Mouse (Mus musculus) subcutaneous adipose tissue, adult 2 months (tissue): ENCODE measurements around the gene Crybg2. TPM values are rescaled to one million over a fixed set of nuclear protein-coding genes. Genes with fewer than 3 reads are reported as not detected.

Experiments
- polyA plus RNA-seq: library from polyadenylated mRNA; depleted of rRNA; stranded (reverse); fragments of >200 nt; gene quantifications from 2 replicates; pipeline ENCODE4 v1.2.3, GENCODE M21; 2012; ENCODE audit warnings: low replicate concordance; rRNA removed

Crybg2 gene
- polyA plus RNA-seq = 0.07 and 1.9 TPM in 2 replicates

GRCm38 (mm10) chr4:134060135-134060865 lies at the start of gene Crybg2:
Gene Crybg2, plus strand, starts transcription at chr4:134060815.

DNA sequence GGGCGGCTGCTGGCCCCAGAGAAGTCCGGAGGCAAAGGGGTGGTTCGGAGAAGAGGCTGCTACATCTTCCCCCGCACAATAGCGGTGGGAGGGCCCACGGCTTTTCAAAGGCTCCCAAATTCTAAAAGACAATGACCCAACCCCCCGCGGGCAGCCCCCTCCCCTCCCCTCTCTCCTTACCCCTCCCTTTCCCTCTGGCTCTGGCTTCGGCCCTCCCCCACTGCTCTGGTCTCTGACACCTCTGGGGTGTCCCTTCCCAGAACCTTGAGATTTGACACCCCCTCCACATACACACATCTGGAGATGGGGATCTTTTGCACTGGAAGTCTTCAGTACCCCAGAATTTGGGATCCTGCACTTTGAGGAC lies 41.9 kb upstream of the Crybg2 start, which contains the start of gene Lin28a:
Gene Lin28a (minus strand): TSS at position 63 of the 367 bp plus-strand sequence.

GRCm38 (mm10) chr4:134053538-134053937 lies 7.1 kb upstream of the Crybg2 start, which contains the start of gene Zfp683:
Gene Zfp683, plus strand, starts transcription at chr4:134053838.

DNA sequence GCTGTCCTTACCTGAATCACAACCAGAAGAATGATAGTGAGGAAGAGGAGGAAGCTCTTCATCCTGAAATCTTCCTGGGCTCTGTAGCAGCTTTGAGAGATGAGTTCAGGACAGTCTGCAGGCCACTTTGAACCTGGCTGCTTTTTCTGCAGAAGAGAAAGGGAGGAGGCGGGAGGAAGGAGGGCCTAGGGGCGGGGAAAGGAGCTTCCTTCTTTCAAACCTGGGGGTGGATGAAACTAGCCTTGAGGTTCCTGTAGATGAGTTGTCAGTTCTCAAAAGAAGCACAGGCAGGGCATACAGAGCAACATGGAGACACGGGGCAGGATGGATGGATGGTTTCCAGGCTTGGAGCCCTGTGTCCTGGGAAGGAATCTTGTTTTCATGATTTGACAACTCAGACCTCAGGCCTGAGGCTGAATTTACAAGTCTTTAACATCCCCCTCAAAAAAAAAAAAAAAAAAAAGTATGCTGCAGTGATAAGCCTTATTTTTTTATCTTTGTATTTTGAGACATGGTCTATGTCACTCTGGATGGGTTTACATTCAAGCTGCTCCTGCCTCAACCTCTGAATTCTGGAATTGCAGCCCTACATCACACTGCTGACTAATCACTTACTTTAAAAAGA lies 34.4 kb downstream of the Crybg2 start, which contains the start of gene Cd52:
Gene Cd52 (minus strand): TSS at position 160 of the 625 bp plus-strand sequence.

GRCm38 (mm10) chr4:134101979-134102741 lies 41.5 kb downstream of the Crybg2 start, which contains the start of gene Ubxn11:
Gene Ubxn11, plus strand, starts transcription at chr4:134102570.

GRCm38 (mm10) chr4:134128221-134128982 lies 67.8 kb downstream of the Crybg2 start, which contains the start of gene Sh3bgrl3:
Gene Sh3bgrl3, minus strand, starts transcription at chr4:134128789.

Other genes starting within 250 kb of the Crybg2 start
- gene Rps6ka1, start 173.0 kb upstream of the Crybg2 start, polyA plus RNA-seq = 17.3 and 37.5 TPM in 2 replicates
- 37.3 and 49.8 TPM in 2 replicates for gene Hmgn2, start 92.2 kb upstream of the Crybg2 start, polyA plus RNA-seq
- gene Dhdds, start 59.9 kb upstream of the Crybg2 start, polyA plus RNA-seq = 38.1 and 46.6 TPM in 2 replicates
- 0.03 TPM in 1 of 2 replicates, not detected in the other for gene Lin28a, start 42.0 kb upstream of the Crybg2 start, polyA plus RNA-seq
- 0.59 and 0.79 TPM in 2 replicates for gene Zfp683, start 7.0 kb upstream of the Crybg2 start, polyA plus RNA-seq
- gene Cd52, start 34.3 kb downstream of the Crybg2 start, polyA plus RNA-seq = 34.4 and 67.8 TPM in 2 replicates
- gene Ubxn11, start 41.8 kb downstream of the Crybg2 start, polyA plus RNA-seq = 2.5 and 14.3 TPM in 2 replicates
- 483 and 501 TPM in 2 replicates for gene Sh3bgrl3, start 68.0 kb downstream of the Crybg2 start, polyA plus RNA-seq
- gene Cep85, start 126.3 kb downstream of the Crybg2 start, polyA plus RNA-seq = 11.8 and 22.8 TPM in 2 replicates
- gene Gm7534, start 142.2 kb downstream of the Crybg2 start, polyA plus RNA-seq = not detected in 2 replicates
- 1.5 TPM in 1 of 2 replicates, not detected in the other for gene Catsper4, start 166.6 kb downstream of the Crybg2 start, polyA plus RNA-seq
- 0.36 and 8.3 TPM in 2 replicates for gene Cnksr1, start 177.6 kb downstream of the Crybg2 start, polyA plus RNA-seq
- gene E130218I03Rik, start 182.8 kb downstream of the Crybg2 start, polyA plus RNA-seq = 0.06 TPM in 1 of 2 replicates, not detected in the other
- gene Zfp593, start 184.8 kb downstream of the Crybg2 start, polyA plus RNA-seq = 6.6 and 14.5 TPM in 2 replicates
- not detected in 2 replicates for gene Gm30191, start 186.1 kb downstream of the Crybg2 start, polyA plus RNA-seq
- 29.8 and 36.0 TPM in 2 replicates for gene Grrp1, start 193.3 kb downstream of the Crybg2 start, polyA plus RNA-seq
- gene Pdik1l, start 227.1 kb downstream of the Crybg2 start, polyA plus RNA-seq = 4.9 and 8.5 TPM in 2 replicates